Mouse (Mus musculus) stomach, embryonic 16.5 days (tissue): ENCODE results near the gene E2f4. TPM values are rescaled to one million over a fixed set of nuclear protein-coding genes. Genes with fewer than 3 reads are reported as not detected.

Source experiments
- ATAC-seq: fragments of 200-750 bp; cut with Nextera tagmentation; 2 replicates; pipeline ENCODE4 v1.8.0; 2017; ENCODE audit warnings: moderate number of reproducible peaks, moderate TSS enrichment; ENCODE audit not compliant: insufficient read depth, low FRiP score
- H3K27ac ChIP-seq: fragments of 300-500 bp; sonication (generic); 2 replicates; pipeline ENCODE4 v1.5.1; 2014; ENCODE audit warnings: low read length
- H3K27me3 ChIP-seq: fragments of 300-500 bp; sonication (generic); 2 replicates; pipeline ENCODE4 v1.6.1; 2014; ENCODE audit warnings: low read length, control low read depth, mixed read lengths; ENCODE audit not compliant: control insufficient read depth, insufficient read depth
- H3K36me3 ChIP-seq: fragments of 300-500 bp; sonication (generic); 2 replicates; pipeline ENCODE4 v1.6.1; 2014; ENCODE audit warnings: low read length; ENCODE audit not compliant: control insufficient read depth, insufficient read depth
- H3K4me1 ChIP-seq: fragments of 300-500 bp; sonication (generic); 2 replicates; pipeline ENCODE4 v1.6.1; 2014; ENCODE audit warnings: low read length, control low read depth, mixed read lengths; ENCODE audit not compliant: control insufficient read depth, insufficient read depth
- H3K4me2 ChIP-seq: fragments of 300-500 bp; sonication (generic); 2 replicates; pipeline ENCODE4 v1.6.1; 2014; ENCODE audit warnings: low read depth, low read length, mixed read lengths
- H3K4me3 ChIP-seq: fragments of 300-500 bp; sonication (generic); replicated peaks from 2 replicates; pipeline ENCODE4 v1.5.1; 2014; ENCODE audit warnings: mild to moderate bottlenecking, low read length
- H3K9ac ChIP-seq: fragments of 300-500 bp; sonication (generic); 2 replicates; pipeline ENCODE4 v1.6.1; 2014; ENCODE audit warnings: low read length
- H3K9me3 ChIP-seq: fragments of 300-500 bp; sonication (generic); replicated peaks from 2 replicates; pipeline ENCODE4 v1.6.1; 2016; ENCODE audit warnings: low read length, control low read depth; ENCODE audit not compliant: control insufficient read depth
- WGBS: fragments of 180-500 bp; shearing (Covaris S2); extraction: QIAGEN DNeasy Blood & Tissue Kit; methylation state at CpG from one replicate; pipeline ENCODE4 v1.1.7; 2014; 5-methylcytosine and 5-hydroxymethylcytosine counted together
- polyA plus RNA-seq: library from polyadenylated mRNA; unstranded; fragments of >200 nt; fragmentation: Nextera tagmentation; extraction: Ambion mirVana; gene quantifications from 2 replicates; pipeline ENCODE4 v1.2.1, GENCODE M21; 2015

Gene E2f4
- polyA plus RNA-seq, 1 experiment from 2014 or later, result 72.0 TPM

GRCm38 (mm10) chr8:105266775-105267174, 30.7 kb upstream of the E2f4 start:
- H3K4me1 ChIP-seq, result peaks cover 36% of the 10 kb centered on the region
- no peak overlapping the region for H3K27ac ChIP-seq
- H3K27me3 ChIP-seq, result peaks cover 57% of the 10 kb centered on the region
- no peak for ATAC-seq
- H3K4me3 ChIP-seq, result no peak overlapping the region
- 45% methylated on average over 13 of the region's 13 CpGs for WGBS
- no peaks in the 10 kb centered on the region for H3K36me3 ChIP-seq
- H3K9me3 ChIP-seq, result no peaks in the 10 kb centered on the region
- H3K9ac ChIP-seq, result no peak overlapping the region
- no peak overlapping the region for H3K4me2 ChIP-seq

- Histone ChIP-seq H3K27me3 (peaks cover 67% of the 10 kb centered on the region), H3K4me3 (peak overlapping the region; percentile 49), H3K9ac (peak overlapping the region; percentile 61), H3K36me3 (no peaks in the 10 kb centered on the region), H3K9me3 (no peaks in the 10 kb centered on the region), H3K27ac (no peak overlapping the region), H3K4me2 (peak overlapping the region; percentile 69), H3K4me1 (peaks cover 36% of the 10 kb centered on the region)
- WGBS, result 4% methylated on average over 65 of the region's 65 CpGs
- ATAC-seq, result peak; percentile 26; the same call in 1 of the 2 replicates
Measured at GRCm38 (mm10) chr8:105268342-105269074, 29.0 kb upstream of the E2f4 start.

GRCm38 (mm10) chr8:105269075-105269458, 28.4 kb upstream of the E2f4 start:
- 8% methylated on average over 10 of the region's 10 CpGs for WGBS
- H3K4me1 ChIP-seq, result peaks cover 33% of the 10 kb centered on the region
- no peak overlapping the region for H3K27ac ChIP-seq
- H3K4me2 ChIP-seq, result peak overlapping the region; percentile 69
- H3K36me3 ChIP-seq, result no peaks in the 10 kb centered on the region
- H3K4me3 ChIP-seq, result peak overlapping the region; percentile 49
- peak overlapping the region; percentile 61 for H3K9ac ChIP-seq
- ATAC-seq, result no peak
- H3K27me3 ChIP-seq, result peaks cover 69% of the 10 kb centered on the region
- H3K9me3 ChIP-seq, result no peaks in the 10 kb centered on the region

- ATAC-seq, result peak; percentile 58; the same call in 1 of the 2 replicates
- WGBS, result under 1% methylated on average over 42 of the region's 42 CpGs
- peak within 1 kb of the TSS; percentile 61 for H3K9ac ChIP-seq
Measured at GRCm38 (mm10) chr8:105269461-105269947, 28.0 kb upstream of the E2f4 start, which contains the start of gene Hsf4. Gene Hsf4 (plus strand): TSS chr8:105269801.

GRCm38 (mm10) chr8:105270101-105270915, 27.2 kb upstream of the E2f4 start:
- Histone ChIP-seq H3K4me1 (peaks cover 29% of the 10 kb centered on the region), H3K9me3 (no peaks in the 10 kb centered on the region), H3K9ac (peak overlapping the region; percentile 61), H3K36me3 (no peaks in the 10 kb centered on the region), H3K27ac (no peak overlapping the region), H3K4me3 (peak overlapping the region; percentile 49), H3K4me2 (peak overlapping the region; percentile 69), H3K27me3 (peaks cover 82% of the 10 kb centered on the region)
- no peak for ATAC-seq
- WGBS, result 8% methylated on average over 39 of the region's 39 CpGs

More at GRCm38 (mm10) chr8:105269461-105269947, 28.0 kb upstream of the E2f4 start, which contains the start of gene Hsf4:
- H3K4me3 ChIP-seq, result peak within 1 kb of the TSS; percentile 49
- no peaks in the 10 kb centered on the region for H3K36me3 ChIP-seq
- no peaks in the 10 kb centered on the region for H3K9me3 ChIP-seq
- H3K27ac ChIP-seq, result no peak within 1 kb of the TSS
- H3K4me1 ChIP-seq, result peaks cover 33% of the 10 kb centered on the region
- peak within 1 kb of the TSS; percentile 69 for H3K4me2 ChIP-seq
- peaks cover 74% of the 10 kb centered on the region for H3K27me3 ChIP-seq

- H3K36me3 ChIP-seq, result no peaks in the 10 kb centered on the region
- H3K9me3 ChIP-seq, result no peaks in the 10 kb centered on the region
- ATAC-seq, result no peak
- H3K4me2 ChIP-seq, result 0 out of 2 replicates have a peak overlapping the region, but pooled peaks have one; percentile 15
- no peak overlapping the region for H3K9ac ChIP-seq
- H3K4me1 ChIP-seq, result peaks cover 29% of the 10 kb centered on the region
- H3K4me3 ChIP-seq, result no peak overlapping the region
- no peak overlapping the region for H3K27ac ChIP-seq
- 6% methylated on average over 11 of the region's 11 CpGs for WGBS
- H3K27me3 ChIP-seq, result peaks cover 87% of the 10 kb centered on the region
Measured at GRCm38 (mm10) chr8:105270916-105271186, 26.6 kb upstream of the E2f4 start.

GRCm38 (mm10) chr8:105275387-105275786, 22.1 kb upstream of the E2f4 start:
- Histone ChIP-seq H3K4me3 (peak overlapping the region; percentile 47; the same call in 1 of the 2 replicates), H3K27me3 (peaks cover 80% of the 10 kb centered on the region), H3K27ac (no peak overlapping the region), H3K36me3 (no peaks in the 10 kb centered on the region), H3K4me2 (peak overlapping the region; percentile 68), H3K9me3 (no peaks in the 10 kb centered on the region), H3K9ac (no peak overlapping the region; the same call in 1 of the 2 replicates), H3K4me1 (peaks cover 22% of the 10 kb centered on the region)
- ATAC-seq, result no peak
- 7% methylated on average over 11 of the region's 11 CpGs for WGBS

- H3K9ac ChIP-seq, result peak within 1 kb of the TSS; percentile 60
- peaks cover 75% of the 10 kb centered on the region for H3K27me3 ChIP-seq
- no peaks in the 10 kb centered on the region for H3K36me3 ChIP-seq
- H3K4me2 ChIP-seq, result peak within 1 kb of the TSS; percentile 68
- H3K27ac ChIP-seq, result no peak within 1 kb of the TSS
- ATAC-seq, result no peak
- no peaks in the 10 kb centered on the region for H3K9me3 ChIP-seq
- H3K4me3 ChIP-seq, result peak within 1 kb of the TSS; percentile 47
- 6% methylated on average over 10 of the region's 10 CpGs for WGBS
- H3K4me1 ChIP-seq, result peaks cover 17% of the 10 kb centered on the region
Measured at GRCm38 (mm10) chr8:105275840-105276239, 21.6 kb upstream of the E2f4 start, which contains the start of gene Nol3. Gene Nol3 (plus strand): TSS chr8:105276140.
